Mouse (Mus musculus): ENCODE data around the gene B4gat1.

DNA sequence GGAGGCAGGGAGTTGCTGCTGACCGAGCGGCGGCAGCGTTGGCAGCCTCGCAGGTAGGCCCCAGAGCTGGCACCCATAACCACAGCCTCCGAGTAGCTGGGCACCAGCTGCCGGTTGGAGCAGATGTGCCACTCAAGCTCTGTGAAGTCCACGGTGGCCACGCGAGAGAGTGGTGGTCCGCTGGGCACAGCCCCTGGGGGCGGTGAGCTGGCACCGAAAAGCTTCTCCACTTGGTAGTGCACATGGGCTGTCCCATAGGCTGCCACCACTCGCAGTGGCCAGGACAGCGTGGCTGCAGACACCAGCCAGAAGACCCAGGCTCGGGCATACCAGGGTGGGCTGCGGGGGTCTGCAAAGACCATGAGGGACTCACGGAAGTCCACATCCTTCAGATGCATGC lies 43.4 kb downstream of the B4gat1 start:
- TF ChIP-seq CTCF (IDR thresholded peaks at IDR 0.05; ENCODE audit: borderline replicate concordance, insufficient read depth, low read depth, low read length) = no peak
- TF ChIP-seq POLR2A (IDR thresholded peaks at IDR 0.05; ENCODE audit: borderline replicate concordance, insufficient read depth, low read length) = no peak

Data from cerebellum, adult 2 months (tissue).